Mouse (Mus musculus): ENCODE results near the gene Dio3. TPM values are rescaled to one million over a fixed set of nuclear protein-coding genes. Genes with fewer than 3 reads are reported as not detected.

Dio3 gene
- total and polyA plus RNA-seq, 2 experiments from 2014 or later: 1.8 to 2.7 TPM

- no peak overlapping the region for H3K4me2 ChIP-seq (ENCODE audit: low read depth, low read length, poor library complexity, severe bottlenecking)
- DNase-seq (ENCODE audit: low spot score): no peak
- H3K4me1 ChIP-seq (ENCODE audit: insufficient read depth, low read length): no peaks in the 10 kb centered on the region; the same call in 1 of the 2 replicates
- ATAC-seq (ENCODE audit: low FRiP score): no peak
- H3K27ac ChIP-seq (ENCODE audit: low read depth, low read length): no peak overlapping the region
- H3K36me3 ChIP-seq (ENCODE audit: insufficient read depth, low read length): no peaks in the 10 kb centered on the region
- peaks cover 63% of the 10 kb centered on the region for H3K27me3 ChIP-seq (ENCODE audit: insufficient read depth, low read length)
- no peaks in the 10 kb centered on the region for H3K9me3 ChIP-seq (ENCODE audit: low read length)
- no peak overlapping the region for H3K9ac ChIP-seq (replicated peaks; ENCODE audit: low read length, poor library complexity, severe bottlenecking)
- WGBS: 14% methylated on average over 4 of the region's 4 CpGs
- TF ChIP-seq CTCF (IDR thresholded peaks at IDR 0.05): no peak
- H3K4me3 ChIP-seq (ENCODE audit: low read depth, low read length): no peak overlapping the region
These were observed 4.9 kb downstream of the Dio3 start for GRCm38 (mm10) chr12:110283792-110284191.

GRCm38 (mm10) chr12:110292816-110293215 lies 13.9 kb downstream of the Dio3 start:
- no peak overlapping the region for H3K4me2 ChIP-seq (ENCODE audit: low read depth, low read length, poor library complexity, severe bottlenecking)
- no peak for TF ChIP-seq CTCF (IDR thresholded peaks at IDR 0.05)
- no peak for ATAC-seq (ENCODE audit: low FRiP score)

GRCm38 (mm10) chr12:110294891-110295290 lies 16.0 kb downstream of the Dio3 start:
- Histone ChIP-seq H3K36me3 (ENCODE audit: insufficient read depth, low read length) (no peaks in the 10 kb centered on the region), H3K4me1 (ENCODE audit: insufficient read depth, low read length) (no peaks in the 10 kb centered on the region), H3K9ac (replicated peaks; ENCODE audit: low read length, poor library complexity, severe bottlenecking) (no peak overlapping the region), H3K27ac (ENCODE audit: low read depth, low read length) (no peak overlapping the region), H3K4me3 (ENCODE audit: low read depth, low read length) (no peak overlapping the region), H3K4me2 (ENCODE audit: low read depth, low read length, poor library complexity, severe bottlenecking) (no peak overlapping the region), H3K9me3 (ENCODE audit: low read length) (no peaks in the 10 kb centered on the region; the same call in 1 of the 2 replicates), H3K27me3 (ENCODE audit: insufficient read depth, low read length) (peaks cover 7% of the 10 kb centered on the region; the same call in 1 of the 2 replicates)
- WGBS: 66% methylated on average over 16 of the region's 16 CpGs
- ATAC-seq (ENCODE audit: low FRiP score) (no peak), DNase-seq (ENCODE audit: low spot score) (peak; percentile 59)
- TF ChIP-seq CTCF (IDR thresholded peaks at IDR 0.05): no peak

More at GRCm38 (mm10) chr12:110292816-110293215, 13.9 kb downstream of the Dio3 start:
- no peak for DNase-seq (ENCODE audit: low spot score)
- Histone ChIP-seq H3K9me3 (ENCODE audit: low read length) (no peaks in the 10 kb centered on the region), H3K4me3 (ENCODE audit: low read depth, low read length) (no peak overlapping the region), H3K9ac (replicated peaks; ENCODE audit: low read length, poor library complexity, severe bottlenecking) (no peak overlapping the region), H3K4me1 (ENCODE audit: insufficient read depth, low read length) (no peaks in the 10 kb centered on the region), H3K36me3 (ENCODE audit: insufficient read depth, low read length) (no peaks in the 10 kb centered on the region), H3K27me3 (ENCODE audit: insufficient read depth, low read length) (peaks cover 7% of the 10 kb centered on the region; the same call in 1 of the 2 replicates), H3K27ac (ENCODE audit: low read depth, low read length) (no peak overlapping the region)
- 85% methylated on average over 5 of the region's 5 CpGs for WGBS

- Histone ChIP-seq H3K9ac (replicated peaks; ENCODE audit: low read length, poor library complexity, severe bottlenecking) (no peak overlapping the region), H3K27me3 (ENCODE audit: insufficient read depth, low read length) (no peaks in the 10 kb centered on the region), H3K36me3 (ENCODE audit: insufficient read depth, low read length) (no peaks in the 10 kb centered on the region), H3K9me3 (ENCODE audit: low read length) (no peaks in the 10 kb centered on the region; the same call in 1 of the 2 replicates), H3K4me2 (ENCODE audit: low read depth, low read length, poor library complexity, severe bottlenecking) (no peak overlapping the region), H3K4me1 (ENCODE audit: insufficient read depth, low read length) (no peaks in the 10 kb centered on the region), H3K4me3 (ENCODE audit: low read depth, low read length) (no peak overlapping the region), H3K27ac (ENCODE audit: low read depth, low read length) (no peak overlapping the region)
- WGBS: 57% methylated on average over 11 of the region's 11 CpGs
- TF ChIP-seq CTCF (IDR thresholded peaks at IDR 0.05): no peak
- ATAC-seq (ENCODE audit: low FRiP score) (no peak), DNase-seq (ENCODE audit: low spot score) (peak; percentile 58)
These were observed 19.8 kb downstream of the Dio3 start for GRCm38 (mm10) chr12:110298653-110299052.

GRCm38 (mm10) chr12:110319696-110320095 lies 40.8 kb downstream of the Dio3 start:
- no peak overlapping the region for H3K4me3 ChIP-seq (ENCODE audit: low read depth, low read length)
- H3K27ac ChIP-seq (ENCODE audit: low read depth, low read length): no peak overlapping the region
- H3K36me3 ChIP-seq (ENCODE audit: insufficient read depth, low read length): no peaks in the 10 kb centered on the region
- TF ChIP-seq CTCF (IDR thresholded peaks at IDR 0.05): no peak
- H3K9me3 ChIP-seq (ENCODE audit: low read length): 0 out of 2 replicates have a peak, but pooled peaks cover 5% of the 10 kb centered on the region
- H3K27me3 ChIP-seq (ENCODE audit: insufficient read depth, low read length): no peaks in the 10 kb centered on the region
- ATAC-seq (ENCODE audit: low FRiP score) (no peak), DNase-seq (ENCODE audit: low spot score) (no peak)
- H3K4me1 ChIP-seq (ENCODE audit: insufficient read depth, low read length): no peaks in the 10 kb centered on the region
- no peak overlapping the region for H3K4me2 ChIP-seq (ENCODE audit: low read depth, low read length, poor library complexity, severe bottlenecking)
- no peak overlapping the region for H3K9ac ChIP-seq (replicated peaks; ENCODE audit: low read length, poor library complexity, severe bottlenecking)
- 93% methylated on average over 27 of the region's 27 CpGs for WGBS

Small RNAs within 50 kb of the gene (microRNA-seq; reads per million reads assigned to microRNA genes)
- 6.7 reads per million, percentile 13 among the genes with 10 or more reads in this experiment for gene Mir1247 (ENCODE audit: borderline number of aligned reads)

Other genes starting within 250 kb of the Dio3 start
- gene Ppp2r5c, start 168.1 kb downstream of the Dio3 start, total RNA-seq (2014; rRNA removed): 173 and 183 TPM in 2 replicates
- gene Ppp2r5c, start 168.1 kb downstream of the Dio3 start, polyA plus RNA-seq (2015; fragmentation: Nextera tagmentation; extraction: Ambion mirVana): 176 and 178 TPM in 2 replicates